Mouse (Mus musculus) embryonic stem cell, embryonic (primary cell): Measurements from ENCODE around the gene Snx30.

Experiments
- CTCF ChIA-PET, 4 experiments: fragments of 300-600 bp in 2 of 4; fragments of 350-600 bp in 2 of 4; sonication (Branson Sonifier 250); formaldehyde crosslinking; loops; one replicate each; lab custom pipeline; 2022; ENCODE audit warnings: inconsistent platforms in 2 of 4; lab: Charles Lee
- POLR2A ChIA-PET, 4 experiments: fragments of 300-600 bp in 2 of 4; fragments of 350-600 bp in 2 of 4; sonication (Branson Sonifier 250); formaldehyde crosslinking; loops; one replicate each; lab custom pipeline; 2022; ENCODE audit warnings: antibody characterized with exemption in 4 of 4, inconsistent platforms in 1 of 4; lab: Charles Lee

Snx30 gene

GRCm38 (mm10) chr4:59826381-59826780 lies 20.7 kb downstream of the Snx30 start:
- POLR2A ChIA-PET, result no interaction called here
- CTCF ChIA-PET, result no interaction called here

- POLR2A ChIA-PET, result interaction anchor here in 1 of 4 experiments (0.9 to 1.7 kb wide), 6 partner anchors 12 to 408 kb away, joined by 3 to 7 read pairs (median 3); partner anchors contain the start of gene Snx30
- CTCF ChIA-PET, result interaction anchor here in 1 of 4 experiments (1.0 kb wide), 1 partner anchor 42 kb away, joined by 4 read pairs; no protein-coding TSS in a partner anchor
Measured at GRCm38 (mm10) chr4:59829072-59829471, 23.4 kb downstream of the Snx30 start.

GRCm38 (mm10) chr4:59831038-59831437 lies 25.4 kb downstream of the Snx30 start:
- POLR2A ChIA-PET, result interaction anchor here in 3 of 4 experiments (0.9 to 1.7 kb wide), 5 partner anchors 10 to 84 kb away, joined by 3 to 4 read pairs (median 3); partner anchors contain the start of gene Slc46a2 (in 1 of the 3)
- CTCF ChIA-PET, result no interaction called here

GRCm38 (mm10) chr4:59832810-59833209 lies 27.2 kb downstream of the Snx30 start:
- CTCF ChIA-PET, result interaction anchor here in 1 of 4 experiments (1.0 kb wide), 1 partner anchor 9 kb away, joined by 4 read pairs; no protein-coding TSS in a partner anchor
- POLR2A ChIA-PET, result interaction anchor here in 2 of 4 experiments (0.8 to 1.1 kb wide), 2 partner anchors 13 to 27 kb away, joined by 4 to 5 read pairs; partner anchors contain the start of gene Snx30 (in 1 of the 2)

GRCm38 (mm10) chr4:59837659-59838058 lies 32.0 kb downstream of the Snx30 start:
- ChIA-PET CTCF (interaction anchor here in 1 of 4 experiments (1.2 to 1.4 kb wide), 2 partner anchors 11 to 23 kb away, joined by 3 to 4 read pairs; no protein-coding TSS in a partner anchor), POLR2A (interaction anchor here in 1 of 4 experiments (1.1 to 1.7 kb wide), 3 partner anchors 9 to 23 kb away, joined by 3 to 4 read pairs (median 3); no protein-coding TSS in a partner anchor)

- ChIA-PET POLR2A (interaction anchor here in 3 of 4 experiments (0.6 to 1.9 kb wide), 4 partner anchors 8 to 36 kb away, joined by 3 to 4 read pairs (median 4); no protein-coding TSS in a partner anchor), CTCF (interaction anchor here in 1 of 4 experiments (0.6 kb wide), 1 partner anchor 10 kb away, joined by 4 read pairs; no protein-coding TSS in a partner anchor)
Measured at GRCm38 (mm10) chr4:59844460-59845244, 39.0 kb downstream of the Snx30 start.

- CTCF ChIA-PET, result no interaction called here
- POLR2A ChIA-PET, result interaction anchor here in 3 of 4 experiments (0.6 to 1.6 kb wide), 3 partner anchors 7 to 37 kb away, joined by 3 to 4 read pairs (median 3); no protein-coding TSS in a partner anchor
Measured at GRCm38 (mm10) chr4:59845245-59845637, 39.6 kb downstream of the Snx30 start.

- CTCF ChIA-PET, result interaction anchor here in 1 of 4 experiments (1.1 kb wide), 1 partner anchor 39 kb away, joined by 3 read pairs; no protein-coding TSS in a partner anchor
- POLR2A ChIA-PET, result interaction anchor here in 3 of 4 experiments (0.5 to 3.4 kb wide), 5 partner anchors 9 to 40 kb away, joined by 3 to 15 read pairs (median 3); partner anchors contain the start of gene Snx30 (in 1 of the 3)
Measured at GRCm38 (mm10) chr4:59847447-59847846, 41.8 kb downstream of the Snx30 start.

GRCm38 (mm10) chr4:59850181-59850580 lies 44.5 kb downstream of the Snx30 start:
- POLR2A ChIA-PET, result interaction anchor here in 3 of 4 experiments (0.8 to 1.6 kb wide), 4 partner anchors 10 to 45 kb away, joined by 3 to 5 read pairs (median 4); partner anchors contain the start of gene Snx30 (in 2 of the 3)
- CTCF ChIA-PET, result interaction anchor here in 3 of 4 experiments (0.5 to 1.5 kb wide), 6 partner anchors 11 to 470 kb away, joined by 3 to 5 read pairs (median 4); no protein-coding TSS in a partner anchor

GRCm38 (mm10) chr4:59850886-59851623 lies 45.4 kb downstream of the Snx30 start:
- CTCF ChIA-PET, result interaction anchor here in 3 of 4 experiments (0.6 to 1.5 kb wide), 5 partner anchors 20 to 1679 kb away, joined by 3 to 10 read pairs (median 4); no protein-coding TSS in a partner anchor
- POLR2A ChIA-PET, result interaction anchor here in 3 of 4 experiments (0.8 to 2.7 kb wide), 9 partner anchors 9 to 45 kb away, joined by 3 to 9 read pairs (median 5); partner anchors contain the start of gene Snx30 (in 2 of the 3)

GRCm38 (mm10) chr4:59853155-59853554 lies 47.5 kb downstream of the Snx30 start:
- ChIA-PET POLR2A (interaction anchor here in 2 of 4 experiments (0.8 to 2.7 kb wide), 5 partner anchors 9 to 47 kb away, joined by 3 to 9 read pairs (median 4); partner anchors contain the start of gene Snx30 (in 1 of the 2)), CTCF (interaction anchor here in 2 of 4 experiments (1.4 to 1.5 kb wide), 2 partner anchors 13 to 18 kb away, joined by 3 read pairs; no protein-coding TSS in a partner anchor)

GRCm38 (mm10) chr4:59859693-59860425 lies 54.2 kb downstream of the Snx30 start:
- POLR2A ChIA-PET, result interaction anchor here (0.6 to 1.8 kb wide), 6 partner anchors 10 to 55 kb away, joined by 3 to 6 read pairs (median 3); no protein-coding TSS in a partner anchor
- CTCF ChIA-PET, result interaction anchor here in 3 of 4 experiments (0.6 to 1.2 kb wide), 6 partner anchors 11 to 75 kb away, joined by 3 read pairs; no protein-coding TSS in a partner anchor

- ChIA-PET CTCF (interaction anchor here in 3 of 4 experiments (0.6 to 1.2 kb wide), 5 partner anchors 11 to 75 kb away, joined by 3 read pairs; no protein-coding TSS in a partner anchor), POLR2A (interaction anchor here in 3 of 4 experiments (0.7 to 1.8 kb wide), 5 partner anchors 10 to 55 kb away, joined by 3 to 6 read pairs (median 3); no protein-coding TSS in a partner anchor)
Measured at GRCm38 (mm10) chr4:59860431-59860830, 54.8 kb downstream of the Snx30 start.

- CTCF ChIA-PET, result interaction anchor here in 3 of 4 experiments (0.6 to 2.1 kb wide), 4 partner anchors 9 to 235 kb away, joined by 3 to 7 read pairs (median 6); no protein-coding TSS in a partner anchor
- POLR2A ChIA-PET, result interaction anchor here in 2 of 4 experiments (0.7 to 1.5 kb wide), 5 partner anchors 9 to 77 kb away, joined by 3 to 5 read pairs (median 3); partner anchors contain the start of gene Snx30 (in 1 of the 2)
Measured at GRCm38 (mm10) chr4:59861871-59862270, 56.2 kb downstream of the Snx30 start.

GRCm38 (mm10) chr4:59862335-59862734 lies 56.7 kb downstream of the Snx30 start:
- CTCF ChIA-PET, result interaction anchor here (0.7 to 2.1 kb wide), 4 partner anchors 8 to 235 kb away, joined by 3 to 7 read pairs (median 4); no protein-coding TSS in a partner anchor
- POLR2A ChIA-PET, result interaction anchor here in 2 of 4 experiments (1.1 to 2.7 kb wide), 5 partner anchors 9 to 78 kb away, joined by 3 to 9 read pairs (median 4); no protein-coding TSS in a partner anchor

- CTCF ChIA-PET, result interaction anchor here in 1 of 4 experiments (0.5 to 1.0 kb wide), 2 partner anchors 27 to 587 kb away, joined by 3 read pairs; no protein-coding TSS in a partner anchor
- POLR2A ChIA-PET, result interaction anchor here in 2 of 4 experiments (0.8 to 2.7 kb wide), 10 partner anchors 9 to 80 kb away, joined by 3 to 9 read pairs (median 5); partner anchors contain the start of genes Snx30 (in 2 of the 2) and Slc46a2 (in 1 of the 2)
Measured at GRCm38 (mm10) chr4:59863869-59864268, 58.2 kb downstream of the Snx30 start.
